Mouse (Mus musculus) heart, embryonic 15.5 days (tissue): ENCODE measurements around the gene Gm10837. TPM values are rescaled to one million over a fixed set of nuclear protein-coding genes. Genes with fewer than 3 reads are reported as not detected.
"Not testable (repeated sequence)": the region's sequence is repeated elsewhere in the genome, so short reads cannot be mapped to it uniquely, and the experiment has no call there.

Experiments
- ATAC-seq: fragments of 200-750 bp; cut with Nextera tagmentation; replicated peaks from 2 replicates; pipeline ENCODE4 v1.8.0; 2017; ENCODE audit warnings: low read depth, moderate TSS enrichment; ENCODE audit not compliant: insufficient number of reproducible peaks, insufficient read depth, low FRiP score
- H3K27ac ChIP-seq: fragments of 300-500 bp; sonication (generic); 2 replicates; pipeline ENCODE4 v1.5.1; 2015; ENCODE audit warnings: mild to moderate bottlenecking, inconsistent platforms
- H3K27me3 ChIP-seq: fragments of 300-500 bp; sonication (generic); 2 replicates; pipeline ENCODE4 v1.6.1; 2015; ENCODE audit warnings: inconsistent platforms
- H3K36me3 ChIP-seq: fragments of 300-500 bp; sonication (generic); 2 replicates; pipeline ENCODE4 v1.6.1; 2015; ENCODE audit warnings: mild to moderate bottlenecking, inconsistent platforms
- H3K4me1 ChIP-seq: fragments of 300-500 bp; sonication (generic); replicated peaks from 2 replicates; pipeline ENCODE4 v1.6.1; 2015; ENCODE audit warnings: inconsistent platforms
- H3K4me2 ChIP-seq: fragments of 300-500 bp; sonication (generic); 2 replicates; pipeline ENCODE4 v1.6.1; 2015; ENCODE audit warnings: inconsistent platforms, mild to moderate bottlenecking, moderate library complexity
- H3K4me3 ChIP-seq: fragments of 300-500 bp; sonication (generic); 2 replicates; pipeline ENCODE4 v1.5.1; 2015; ENCODE audit warnings: mild to moderate bottlenecking, inconsistent platforms
- H3K9ac ChIP-seq: fragments of 300-500 bp; sonication (generic); 2 replicates; pipeline ENCODE4 v1.6.1; 2015; ENCODE audit warnings: mild to moderate bottlenecking, inconsistent platforms
- H3K9me3 ChIP-seq: fragments of 300-500 bp; sonication (generic); replicated peaks from 2 replicates; pipeline ENCODE4 v1.6.1; 2016; ENCODE audit warnings: inconsistent platforms
- WGBS: fragments of 180-500 bp; shearing (Covaris S2); methylation state at CpG from one replicate; pipeline ENCODE4 v1.1.7; 2015; ENCODE audit warnings: mixed read lengths; 5-methylcytosine and 5-hydroxymethylcytosine counted together
- polyA plus RNA-seq: library from polyadenylated mRNA; unstranded; fragments of >200 nt; fragmentation: Nextera tagmentation; extraction: Ambion mirVana; gene quantifications from 2 replicates; pipeline ENCODE4 v1.2.1, GENCODE M21; 2015

Gm10837 gene
- polyA plus RNA-seq, 1 experiment from 2014 or later: not detected

DNA sequence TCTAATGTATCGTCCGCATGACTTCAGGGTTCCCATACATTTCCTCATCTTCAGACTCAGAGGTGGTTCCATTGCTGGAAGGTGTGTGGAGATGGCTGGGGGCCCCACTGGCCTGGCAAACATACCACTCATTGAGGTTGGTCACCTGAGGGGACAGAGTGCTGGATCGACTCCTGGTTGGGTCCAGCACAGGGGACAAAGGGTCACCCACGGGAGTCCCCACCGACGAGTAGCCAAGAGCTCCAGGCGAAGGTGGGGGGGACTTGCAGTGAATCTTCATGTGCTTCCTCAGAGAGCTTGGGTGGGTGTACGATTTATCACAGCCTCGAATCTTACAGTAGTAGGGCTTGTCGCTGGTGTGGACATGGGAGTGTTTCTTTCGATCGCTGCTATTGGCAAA, 31.1 kb upstream of the Gm10837 start:
- WGBS: 78% methylated on average over 11 of the region's 12 CpGs
- H3K4me2 ChIP-seq, H3K9me3 ChIP-seq, H3K27ac ChIP-seq, H3K4me3 ChIP-seq, H3K36me3 ChIP-seq, H3K9ac ChIP-seq, ATAC-seq: not testable (repeated sequence)
- peaks cover 12% of the 10 kb centered on the region for H3K4me1 ChIP-seq
- H3K27me3 ChIP-seq: peaks cover 67% of the 10 kb centered on the region

GRCm38 (mm10) chr14:122459776-122460175, 30.6 kb upstream of the Gm10837 start:
- no peak overlapping the region for H3K27ac ChIP-seq
- H3K4me1 ChIP-seq: peaks cover 17% of the 10 kb centered on the region
- H3K9me3 ChIP-seq: no peaks in the 10 kb centered on the region
- peaks cover 67% of the 10 kb centered on the region for H3K27me3 ChIP-seq
- H3K9ac ChIP-seq: no peak overlapping the region
- ATAC-seq: no peak
- WGBS: 100% methylated on average over 1 of the region's 1 CpGs
- H3K4me2 ChIP-seq: no peak overlapping the region
- H3K36me3 ChIP-seq: no peaks in the 10 kb centered on the region
- no peak overlapping the region for H3K4me3 ChIP-seq

DNA sequence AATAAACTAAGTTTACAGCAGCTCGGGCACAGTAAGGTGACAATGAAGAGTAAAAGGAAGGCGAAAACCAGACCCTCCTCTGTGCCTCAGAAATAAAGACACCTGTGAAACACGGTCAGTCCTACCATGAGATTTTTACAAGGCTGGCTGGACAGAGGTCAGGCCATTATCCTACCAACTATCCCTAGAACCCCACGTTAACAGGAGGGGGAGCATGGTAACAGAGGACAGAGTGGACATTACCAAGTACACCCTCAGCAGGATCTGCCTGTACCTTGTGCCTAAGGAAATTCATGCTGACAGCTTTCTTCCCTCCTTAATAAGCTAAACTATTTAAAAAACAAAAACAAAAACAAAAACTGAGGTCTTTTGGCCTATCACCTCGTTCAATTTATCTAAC, 30.2 kb upstream of the Gm10837 start:
- Histone ChIP-seq H3K27me3 (peaks cover 67% of the 10 kb centered on the region), H3K36me3 (no peaks in the 10 kb centered on the region), H3K9me3 (no peaks in the 10 kb centered on the region), H3K4me3 (no peak overlapping the region), H3K4me1 (peaks cover 21% of the 10 kb centered on the region), H3K27ac (no peak overlapping the region), H3K4me2 (no peak overlapping the region), H3K9ac (no peak overlapping the region)
- no peak for ATAC-seq
- WGBS: 57% methylated on average over 5 of the region's 5 CpGs

DNA sequence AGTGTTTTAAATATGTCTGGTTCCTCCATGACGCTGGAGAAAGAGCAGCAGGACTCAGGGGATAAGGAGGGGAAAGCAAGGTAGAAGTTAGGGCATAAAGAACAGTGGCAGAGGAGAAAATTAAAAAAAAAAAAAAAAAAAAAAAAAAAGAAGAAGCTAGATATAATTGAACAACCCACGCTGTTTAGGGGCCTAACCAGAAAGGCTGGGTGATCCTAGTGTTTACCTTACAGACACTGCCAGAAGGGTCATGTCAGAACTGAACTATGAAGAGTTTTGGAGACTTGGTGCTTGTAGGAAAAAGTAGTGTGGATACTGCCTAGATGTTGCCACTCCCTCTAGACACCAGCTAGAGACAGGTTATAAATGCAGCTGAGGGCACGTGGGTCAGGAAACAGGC, 28.9 kb upstream of the Gm10837 start:
- H3K27me3 ChIP-seq: peaks cover 68% of the 10 kb centered on the region
- H3K9ac ChIP-seq: no peak overlapping the region
- no peak for ATAC-seq
- no peak overlapping the region for H3K27ac ChIP-seq
- peaks cover 25% of the 10 kb centered on the region for H3K4me1 ChIP-seq
- H3K9me3 ChIP-seq: no peaks in the 10 kb centered on the region
- no peaks in the 10 kb centered on the region for H3K36me3 ChIP-seq
- WGBS: 63% methylated on average over 3 of the region's 3 CpGs
- H3K4me3 ChIP-seq: no peak overlapping the region
- H3K4me2 ChIP-seq: no peak overlapping the region

GRCm38 (mm10) chr14:122461966-122462365, 28.4 kb upstream of the Gm10837 start:
- H3K27me3 ChIP-seq: peaks cover 72% of the 10 kb centered on the region
- no peaks in the 10 kb centered on the region for H3K9me3 ChIP-seq
- WGBS: 44% methylated on average over 9 of the region's 9 CpGs
- H3K4me2 ChIP-seq: no peak overlapping the region
- no peak overlapping the region for H3K27ac ChIP-seq
- H3K36me3 ChIP-seq: no peaks in the 10 kb centered on the region
- H3K4me1 ChIP-seq: peaks cover 25% of the 10 kb centered on the region
- ATAC-seq: no peak
- H3K4me3 ChIP-seq: no peak overlapping the region
- H3K9ac ChIP-seq: no peak overlapping the region

GRCm38 (mm10) chr14:122462689-122463079, 27.7 kb upstream of the Gm10837 start:
- H3K27me3 ChIP-seq: peaks cover 79% of the 10 kb centered on the region
- H3K4me2 ChIP-seq: no peak overlapping the region
- H3K9me3 ChIP-seq: no peaks in the 10 kb centered on the region
- H3K4me1 ChIP-seq: peaks cover 25% of the 10 kb centered on the region
- H3K9ac ChIP-seq: no peak overlapping the region
- H3K27ac ChIP-seq: no peak overlapping the region
- H3K4me3 ChIP-seq: no peak overlapping the region
- WGBS: 30% methylated on average over 17 of the region's 17 CpGs
- no peak for ATAC-seq
- H3K36me3 ChIP-seq: no peaks in the 10 kb centered on the region

DNA sequence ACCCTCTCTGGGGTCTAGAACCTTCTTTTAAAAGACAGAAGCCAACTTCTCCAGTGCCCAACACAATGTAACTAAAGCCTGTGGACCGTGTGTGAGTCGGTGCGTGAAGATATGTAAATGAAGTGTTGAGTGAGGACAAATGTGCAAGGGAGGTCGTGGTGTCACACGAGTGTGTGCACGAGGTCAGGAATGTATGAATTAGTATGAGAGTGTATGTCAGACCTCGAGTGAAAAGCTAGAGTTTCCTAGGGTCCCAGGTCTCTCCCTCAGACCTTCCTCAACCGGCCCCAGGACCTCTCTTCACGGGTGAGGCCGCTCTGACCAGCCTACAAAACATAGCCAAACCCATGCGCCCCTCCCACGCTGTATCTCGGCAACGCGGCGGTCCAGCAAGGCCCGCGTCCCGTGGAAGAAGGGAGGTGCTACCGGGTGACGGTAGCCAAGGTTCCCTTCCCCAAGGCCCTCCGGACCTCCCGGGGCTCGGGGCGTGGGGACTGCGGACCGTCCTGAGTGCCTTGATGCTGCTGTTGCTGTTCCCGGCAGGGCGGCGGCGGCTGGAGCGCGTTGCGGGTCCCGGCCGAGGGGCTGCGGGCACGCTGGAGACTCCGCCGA, 27.2 kb upstream of the Gm10837 start:
- WGBS: 3% methylated on average over 40 of the region's 40 CpGs
- no peak for ATAC-seq

DNA sequence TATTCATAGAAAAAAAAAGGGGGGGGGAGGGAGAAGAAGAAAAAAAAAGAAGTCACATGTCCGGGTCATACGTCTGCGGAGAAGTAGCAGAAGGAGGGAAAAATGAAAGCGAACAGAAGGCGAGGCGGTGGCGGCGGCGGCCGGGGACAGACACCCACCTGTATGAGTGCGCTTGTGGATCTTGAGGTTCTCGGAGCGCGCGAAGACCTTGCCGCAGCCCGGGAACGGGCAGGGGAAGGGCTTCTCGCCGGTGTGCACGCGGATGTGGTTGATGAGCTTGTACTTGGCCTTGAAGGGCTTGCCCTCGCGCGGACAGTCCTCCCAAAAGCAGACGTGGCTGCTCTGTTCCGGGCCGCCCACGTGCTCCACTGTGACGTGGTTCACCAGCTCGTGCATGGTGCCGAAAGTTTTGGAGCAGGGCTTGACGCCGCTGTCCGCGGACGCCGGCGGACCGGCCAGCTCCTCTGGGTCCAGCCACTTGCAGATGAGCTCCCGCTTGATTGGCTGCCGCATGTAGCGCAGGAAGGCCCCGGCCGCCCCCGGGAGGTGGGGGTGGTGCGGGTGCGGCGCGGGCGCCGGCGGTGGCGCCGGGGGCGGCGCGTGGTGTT, 26.5 kb upstream of the Gm10837 start:
- ATAC-seq: peak; percentile 51; the same call in 1 of the 2 replicates
- Histone ChIP-seq H3K9ac (peak overlapping the region; percentile 39; the same call in 1 of the 2 replicates), H3K27me3 (peaks cover 88% of the 10 kb centered on the region), H3K4me1 (peaks cover 25% of the 10 kb centered on the region), H3K4me3 (peak overlapping the region; percentile 56), H3K4me2 (peak overlapping the region; percentile 95)
- not testable (repeated sequence) for H3K9me3 ChIP-seq, H3K27ac ChIP-seq, H3K36me3 ChIP-seq
- under 1% methylated on average over 58 of the region's 58 CpGs for WGBS

More for the DNA sequence above, 27.2 kb upstream of the Gm10837 start:
- Histone ChIP-seq H3K36me3 (no peaks in the 10 kb centered on the region), H3K9ac (no peak overlapping the region), H3K4me2 (peak overlapping the region; percentile 95), H3K27ac (no peak overlapping the region), H3K27me3 (peaks cover 84% of the 10 kb centered on the region), H3K9me3 (no peaks in the 10 kb centered on the region), H3K4me1 (peaks cover 25% of the 10 kb centered on the region), H3K4me3 (peak overlapping the region; percentile 56)

DNA sequence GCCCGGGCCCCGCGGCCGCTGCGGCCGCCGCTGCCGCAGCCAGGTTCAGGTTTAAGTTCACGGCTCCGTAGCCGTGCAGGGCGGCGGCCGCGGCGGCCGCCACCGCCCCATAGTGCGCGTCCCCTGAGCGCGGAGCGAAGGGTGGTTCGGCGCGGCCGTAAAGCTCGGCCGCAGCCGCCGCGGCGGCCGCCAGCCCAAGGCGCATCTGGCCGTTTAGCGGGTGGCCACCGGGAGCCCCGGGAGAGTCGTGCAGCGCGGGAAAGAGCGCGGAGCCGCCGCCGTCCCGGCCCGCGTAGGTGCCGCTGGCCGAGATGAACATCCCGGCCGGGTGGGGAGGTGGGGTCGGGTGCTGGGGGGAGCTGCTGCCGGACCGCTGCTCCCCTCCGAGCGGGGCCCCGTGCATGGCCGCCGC, 26.0 kb upstream of the Gm10837 start:
- H3K4me3 ChIP-seq: peak overlapping the region; percentile 56
- H3K27me3 ChIP-seq: peaks cover 93% of the 10 kb centered on the region
- no peaks in the 10 kb centered on the region for H3K9me3 ChIP-seq
- H3K36me3 ChIP-seq: no peaks in the 10 kb centered on the region
- H3K9ac ChIP-seq: peak overlapping the region; percentile 39
- peak overlapping the region; percentile 95 for H3K4me2 ChIP-seq
- ATAC-seq: no peak
- peaks cover 25% of the 10 kb centered on the region for H3K4me1 ChIP-seq
- H3K27ac ChIP-seq: no peak overlapping the region
- under 1% methylated on average over 57 of the region's 62 CpGs for WGBS

GRCm38 (mm10) chr14:122464763-122465741, 25.3 kb upstream of the Gm10837 start, which contains the start of gene Zic5:
TSS of gene Zic5 (minus strand) at chr14:122465677.
- Histone ChIP-seq H3K4me2 (peak within 1 kb of the TSS; percentile 95), H3K27me3 (peaks cover 95% of the 10 kb centered on the region), H3K9ac (peak within 1 kb of the TSS; percentile 39), H3K9me3 (no peaks in the 10 kb centered on the region), H3K27ac (no peak within 1 kb of the TSS), H3K36me3 (no peaks in the 10 kb centered on the region), H3K4me3 (peak within 1 kb of the TSS; percentile 56), H3K4me1 (peaks cover 25% of the 10 kb centered on the region)
- peak; percentile 14; the same call in 1 of the 2 replicates for ATAC-seq
- under 1% methylated on average over 59 of the region's 62 CpGs for WGBS

- H3K27me3 ChIP-seq: peaks cover 98% of the 10 kb centered on the region
- no peak for ATAC-seq
- H3K9me3 ChIP-seq: no peaks in the 10 kb centered on the region
- H3K27ac ChIP-seq: no peak overlapping the region
- no peak overlapping the region for H3K4me3 ChIP-seq
- 26% methylated on average over 13 of the region's 13 CpGs for WGBS
- H3K4me1 ChIP-seq: peaks cover 25% of the 10 kb centered on the region
- peak overlapping the region; percentile 95; the same call in 1 of the 2 replicates for H3K4me2 ChIP-seq
- H3K36me3 ChIP-seq: no peaks in the 10 kb centered on the region
- no peak overlapping the region for H3K9ac ChIP-seq
Measured at GRCm38 (mm10) chr14:122465931-122466490, 24.4 kb upstream of the Gm10837 start.
